Mouse (Mus musculus) c-Kit-positive CD71-positive TER-119-positive erythroid progenitor cells, embryonic 14.5 days (primary cell): ENCODE measurements around the gene Dynll2.
"Not testable (repeated sequence)": the region's sequence is repeated elsewhere in the genome, so short reads cannot be mapped to it uniquely, and the experiment has no call there.

Experiments used
- DNase-seq: peaks from one replicate; pipeline ENCODE4 v3.0.0-alpha.2; 2013; ENCODE audit warnings: low spot score

The Dynll2 gene

DNA sequence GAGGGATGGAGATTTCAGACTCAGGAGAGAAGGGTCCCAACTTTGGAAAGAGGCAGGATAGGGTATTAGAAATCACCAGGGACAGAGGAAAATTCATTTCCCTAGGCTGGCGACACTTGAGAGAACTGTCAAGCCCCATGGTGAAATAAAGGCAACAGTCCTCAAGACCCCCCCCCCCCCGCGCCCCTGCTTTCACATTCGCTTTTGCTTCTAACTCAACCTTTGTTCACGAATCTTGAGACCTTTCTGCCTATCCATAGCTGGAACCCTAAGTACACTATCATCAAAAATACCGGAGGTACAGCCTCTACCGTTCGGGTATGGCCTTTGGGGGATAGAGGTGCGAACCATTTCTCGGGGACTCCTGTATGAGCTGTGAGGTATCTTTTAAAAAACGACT lies 528 bp upstream of the Dynll2 start:
- DNase-seq = no peak

- peak; percentile 53 for DNase-seq
Measured at GRCm38 (mm10) chr11:87986141-87986741, 1.1 kb downstream of the Dynll2 start.

DNA sequence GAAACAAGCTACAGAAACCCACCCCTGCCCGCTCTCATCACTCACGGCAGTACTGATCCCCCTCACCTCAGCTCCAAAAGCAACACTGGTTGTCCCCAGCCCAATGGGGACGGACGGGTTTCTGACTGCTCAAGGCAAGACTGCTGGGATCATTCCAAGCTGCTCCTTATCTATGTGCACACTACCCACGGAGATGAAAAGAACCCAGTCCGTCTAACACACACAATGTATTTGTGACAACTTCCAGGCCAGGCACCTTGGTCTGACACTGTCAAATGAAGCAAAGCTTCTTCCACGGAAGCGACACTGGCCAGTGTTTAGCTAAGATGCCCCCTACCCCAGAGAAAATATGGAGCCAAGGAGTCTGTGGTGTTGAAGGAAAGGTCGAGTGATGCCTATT lies 1.7 kb downstream of the Dynll2 start:
- no peak for DNase-seq

GRCm38 (mm10) chr11:87984571-87984970 lies 2.8 kb downstream of the Dynll2 start:
- DNase-seq = no peak

DNA sequence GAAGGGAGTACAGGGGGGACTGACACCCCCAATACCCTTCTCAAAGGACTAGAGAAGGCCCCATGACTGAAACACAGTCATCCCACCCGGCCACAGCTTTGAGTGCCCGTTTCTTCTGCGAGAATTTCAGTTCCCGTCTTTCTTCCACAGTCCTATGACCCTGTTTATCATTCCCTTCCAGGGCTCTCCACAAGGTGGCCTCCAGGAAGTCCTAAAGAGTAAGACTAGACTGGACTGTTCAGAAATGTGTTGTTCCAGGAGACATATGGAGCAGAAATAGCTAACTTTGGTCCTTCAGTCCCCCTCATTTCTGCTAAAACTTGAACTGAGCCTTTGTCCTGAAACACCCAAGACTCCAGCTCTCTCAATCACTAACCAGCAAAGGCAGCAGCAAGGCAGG lies 8.4 kb downstream of the Dynll2 start:
- DNase-seq = no peak

- DNase-seq = not testable (repeated sequence)
Measured at GRCm38 (mm10) chr11:87977021-87977420, 10.3 kb downstream of the Dynll2 start.

DNA sequence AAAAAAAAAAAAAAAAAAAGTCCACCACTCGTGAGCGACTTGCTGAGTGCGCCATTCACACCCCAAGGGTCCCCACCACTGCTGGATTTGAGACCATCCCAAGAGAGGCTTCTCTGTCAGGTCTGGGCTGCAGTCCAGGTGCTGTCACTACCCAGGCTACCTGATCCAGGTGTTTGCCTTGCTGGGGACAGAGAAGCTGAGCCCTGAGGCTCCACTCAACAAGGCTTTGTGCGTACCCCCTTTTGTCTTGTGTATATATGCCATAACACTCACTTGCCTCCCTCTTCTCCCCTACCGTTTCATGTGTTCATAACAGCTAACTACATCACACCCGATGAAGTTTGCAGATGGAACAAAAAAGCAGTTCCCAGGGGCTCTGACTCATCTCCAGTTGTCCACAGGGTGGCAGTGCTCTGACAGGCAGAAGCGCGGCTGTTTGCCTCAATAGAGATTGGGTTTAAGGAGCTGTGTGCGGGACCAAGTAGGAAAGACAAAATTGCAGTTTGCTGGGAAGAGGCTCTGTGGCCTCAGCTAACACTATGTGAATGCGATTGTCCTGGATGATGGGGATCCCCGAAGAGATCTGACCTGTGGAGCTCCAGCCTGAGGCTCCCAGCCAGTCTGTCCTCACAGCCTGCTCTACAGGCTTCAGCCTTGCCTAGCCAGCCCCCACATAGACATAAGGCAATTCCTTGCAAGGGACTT lies 12.7 kb downstream of the Dynll2 start:
- DNase-seq = no peak

DNA sequence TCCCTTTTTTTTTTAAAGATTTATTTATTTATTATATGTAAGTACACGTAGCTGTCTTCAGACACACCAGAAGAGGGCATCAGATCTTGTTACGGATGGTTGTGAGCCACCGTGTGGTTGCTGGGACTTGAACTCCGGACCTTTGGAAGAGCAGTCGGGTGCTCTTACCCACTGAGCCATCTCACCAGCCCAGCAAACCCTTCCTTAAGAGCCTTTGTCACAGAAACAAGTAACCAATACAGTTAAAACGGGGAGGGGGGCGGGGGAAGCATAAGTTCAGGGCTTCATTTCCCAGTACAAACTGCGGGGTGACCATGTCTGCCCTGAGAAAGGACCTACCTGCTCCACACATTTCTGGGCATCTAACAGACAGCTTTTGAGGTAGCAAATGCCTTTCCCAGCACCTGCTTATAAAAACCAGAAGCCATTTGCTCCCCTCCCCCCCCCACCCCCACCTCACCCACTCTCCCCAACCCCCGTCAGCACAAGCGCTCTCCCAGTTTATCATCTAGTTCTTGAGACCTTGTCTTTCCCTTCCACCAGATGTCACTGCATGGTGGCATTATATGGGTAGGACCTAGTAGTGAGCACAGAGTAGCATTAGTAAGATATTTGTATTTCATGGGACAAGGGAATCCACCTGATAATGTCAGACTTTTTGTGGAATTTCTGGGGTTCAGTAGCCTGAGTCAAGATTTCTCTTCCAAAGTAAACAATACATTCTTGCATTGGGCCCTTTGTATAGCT lies 13.6 kb downstream of the Dynll2 start:
- no peak for DNase-seq

DNA sequence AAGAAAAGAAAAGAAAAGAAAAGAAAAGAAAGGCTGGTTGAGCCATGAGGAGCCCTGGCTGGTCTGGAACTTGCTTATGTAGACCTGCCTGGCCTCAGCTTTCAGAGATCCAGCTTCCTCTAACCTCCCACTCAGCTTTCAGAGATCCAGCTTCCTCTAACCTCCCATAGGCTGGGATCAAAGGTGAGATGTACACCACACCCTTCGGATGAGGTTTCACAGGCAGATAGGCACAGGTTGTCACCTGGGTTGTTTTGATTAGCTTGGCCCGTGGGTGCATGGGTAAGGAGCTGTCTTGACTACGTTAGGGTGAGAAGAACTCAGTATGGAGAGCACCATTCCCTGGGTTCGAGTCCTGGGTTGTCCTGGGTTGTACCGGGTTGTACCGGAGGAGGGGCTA lies 14.5 kb downstream of the Dynll2 start:
- no peak for DNase-seq

- no peak for DNase-seq
Measured at GRCm38 (mm10) chr11:87968356-87969122, 18.8 kb downstream of the Dynll2 start.

- DNase-seq = peak; percentile 74
Measured at GRCm38 (mm10) chr11:87967692-87968289, 19.5 kb downstream of the Dynll2 start.

DNA sequence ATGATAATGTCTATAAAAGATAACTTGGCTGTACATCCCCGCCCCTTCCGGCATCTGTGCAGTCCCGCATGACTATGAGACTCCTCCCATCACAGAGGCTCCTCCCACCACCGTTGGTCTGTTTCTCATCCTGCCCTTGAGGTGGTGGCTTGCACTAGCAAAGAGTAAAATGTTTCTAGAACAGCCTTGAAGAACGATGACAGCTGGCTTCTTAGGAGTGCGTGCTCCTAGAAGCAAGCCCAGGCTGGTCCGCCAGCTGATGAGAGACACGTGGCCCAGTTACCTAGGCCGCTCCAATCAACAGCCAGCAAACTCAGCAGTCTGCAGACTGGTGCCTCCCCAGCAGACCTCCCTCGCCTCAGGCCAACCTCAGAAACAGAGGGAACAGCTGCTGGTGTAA lies 21.1 kb downstream of the Dynll2 start:
- DNase-seq = no peak

- no peak for DNase-seq
Measured at GRCm38 (mm10) chr11:87965293-87965692, 22.0 kb downstream of the Dynll2 start.

DNA sequence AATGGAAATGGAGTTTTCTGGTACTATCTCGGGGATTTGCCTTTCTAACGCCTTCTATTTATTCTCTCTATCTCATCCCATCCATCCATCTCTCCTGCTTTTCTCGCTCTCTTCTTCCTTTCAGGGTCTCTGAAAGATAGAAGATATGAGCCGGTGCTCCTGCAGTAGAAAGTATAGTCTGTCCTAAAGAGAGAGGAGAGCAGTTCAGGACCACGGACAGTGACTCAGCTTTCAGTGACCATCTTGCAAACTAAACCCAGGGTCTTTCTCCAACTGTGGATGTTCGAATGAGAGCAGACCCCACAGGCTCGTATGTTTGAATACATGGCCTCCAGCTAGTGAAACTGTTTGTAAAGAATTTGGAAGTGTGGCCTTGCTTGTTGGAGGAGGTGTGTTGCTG lies 30.3 kb downstream of the Dynll2 start:
- peak; percentile 27 for DNase-seq

DNA sequence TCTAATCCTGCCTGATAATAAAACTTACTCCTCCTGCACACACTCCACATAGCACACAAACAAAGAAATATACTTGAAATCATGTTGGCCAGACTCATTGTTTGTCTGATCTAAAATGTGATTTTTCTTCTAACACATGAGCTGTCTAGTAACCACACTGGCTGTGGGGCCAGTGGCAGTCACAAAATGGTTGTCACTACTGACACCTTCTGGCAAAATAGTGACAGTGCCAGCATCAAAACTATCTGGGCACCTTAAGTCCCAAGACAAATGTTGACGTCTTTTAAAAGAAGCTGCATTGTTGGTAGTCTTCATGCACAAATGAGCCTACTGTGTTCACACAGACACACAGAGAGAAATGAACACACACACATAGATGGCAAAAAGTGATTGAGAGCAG lies 32.2 kb downstream of the Dynll2 start:
- DNase-seq = no peak

DNA sequence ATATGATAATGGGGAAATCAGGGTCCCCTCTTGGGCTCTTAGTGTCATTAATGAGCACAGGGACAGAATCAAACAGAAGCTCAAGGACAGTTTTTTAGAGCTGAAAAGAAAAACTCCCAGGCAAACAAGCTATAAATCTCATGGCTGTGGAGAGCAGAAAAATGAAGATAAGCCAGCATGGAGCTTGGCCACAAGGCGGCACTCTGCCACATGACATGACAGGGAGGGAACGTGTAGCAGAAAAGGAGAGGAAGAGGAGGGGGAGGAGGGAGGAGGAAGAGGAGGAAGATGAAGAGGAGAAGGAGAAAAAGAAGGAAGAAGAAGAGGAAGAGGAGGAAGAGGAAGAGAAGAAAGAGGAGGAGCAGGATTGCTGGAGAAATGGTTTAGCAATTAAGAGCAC lies 37.3 kb downstream of the Dynll2 start:
- no peak for DNase-seq

GRCm38 (mm10) chr11:87935467-87935866 lies 51.9 kb downstream of the Dynll2 start:
- DNase-seq = no peak

DNA sequence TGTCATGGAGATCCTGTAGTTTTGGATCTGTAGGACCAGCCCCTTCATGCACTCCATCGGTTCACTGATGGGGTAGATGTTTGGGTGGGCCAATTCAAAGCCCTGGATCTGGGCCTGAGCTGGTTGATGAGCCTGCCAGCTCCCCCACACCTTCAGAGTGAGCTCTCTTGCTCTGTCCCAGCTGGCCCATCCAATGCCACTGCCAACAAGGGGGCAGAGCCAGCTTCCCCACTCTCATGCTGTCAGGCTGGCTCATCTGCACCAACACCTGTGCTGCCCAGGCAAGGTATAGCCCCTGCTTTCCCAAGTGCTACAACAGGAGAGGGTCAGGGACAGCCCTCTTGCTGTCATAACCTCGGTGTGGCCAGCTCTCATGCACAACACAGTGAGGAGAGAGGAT lies 53.6 kb downstream of the Dynll2 start:
- no peak for DNase-seq

DNA sequence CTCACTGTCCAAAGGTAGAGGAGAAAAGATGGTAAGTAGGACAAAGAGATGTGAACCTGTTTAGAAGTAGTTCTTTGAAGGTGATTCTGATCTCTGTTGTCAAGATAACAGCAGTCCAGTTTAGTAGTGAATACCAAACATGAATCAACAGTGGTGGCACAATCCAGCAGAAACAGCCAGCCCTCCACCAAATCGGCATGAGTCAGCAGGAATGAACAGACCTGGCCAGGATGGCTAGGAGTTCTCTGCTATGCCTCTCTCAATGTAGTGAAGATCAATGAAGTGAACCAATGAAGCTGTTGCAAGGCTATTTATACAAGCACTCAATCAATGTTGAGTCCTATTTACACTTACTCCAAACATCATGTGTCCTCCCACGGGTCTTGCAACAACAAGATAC lies 57.0 kb downstream of the Dynll2 start:
- no peak for DNase-seq
